Mouse (Mus musculus) heart, postnatal 10 days (tissue): ENCODE measurements around the gene Lamb3. TPM values are rescaled to one million over a fixed set of nuclear protein-coding genes. Genes with fewer than 3 reads are reported as not detected.

Experiments used
- DNase-seq, 2 experiments: peaks; one replicate each; pipeline ENCODE4 v3.0.0; 2021
- intact Hi-C: fragments of 180-260 bp; cut with DNase I; formaldehyde crosslinking; loops from one replicate; pipeline ENCODE4 v1.15.1; 2025
- total RNA-seq, 2 experiments: library from RNA; stranded (reverse); gene quantifications; 2 replicates each; pipeline ENCODE4 v1.2.3; 2021

Lamb3 gene
- total RNA-seq, 2 experiments from 2014 or later = 9.0 to 12.2 TPM

DNA sequence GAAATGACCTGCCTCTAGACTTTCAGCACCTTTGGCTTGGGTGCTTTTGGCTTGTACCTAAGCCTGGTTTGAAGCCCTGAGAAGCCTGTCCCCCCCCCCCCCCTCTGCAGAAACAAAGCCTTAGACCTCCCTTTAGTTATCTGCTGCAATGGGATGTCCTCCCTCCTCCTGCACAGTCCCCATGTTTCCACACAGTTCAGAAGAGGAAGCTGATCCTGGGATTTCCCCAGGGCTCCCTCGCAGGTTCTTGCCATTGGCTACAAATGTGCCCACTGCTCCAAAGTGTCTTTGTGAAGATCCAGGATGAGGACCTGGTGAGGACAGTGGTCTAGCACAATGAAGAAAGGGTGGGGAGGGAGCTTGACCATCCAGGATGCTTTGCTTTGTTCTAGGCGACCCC, 95.6 kb downstream of the Lamb3 start:
- no peak for DNase-seq

DNA sequence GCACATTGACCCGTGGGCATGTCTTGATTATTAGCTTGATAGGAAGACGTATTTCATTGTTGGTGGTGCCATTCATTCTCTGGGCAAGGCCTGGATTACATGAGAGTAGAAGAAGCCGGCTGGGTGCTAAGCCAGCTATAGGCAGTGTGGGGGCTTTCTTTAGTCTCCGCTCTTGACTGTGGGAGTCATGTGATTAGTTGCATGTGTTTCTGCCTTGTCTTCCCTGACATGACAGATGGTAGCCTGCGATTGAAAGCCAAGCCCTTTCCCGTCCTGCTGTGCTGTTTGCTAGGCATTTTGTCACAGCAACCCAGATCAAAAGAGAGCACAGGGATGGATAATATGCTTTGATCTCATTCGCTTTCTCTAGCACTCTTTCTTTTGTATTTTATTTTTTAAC, 97.9 kb downstream of the Lamb3 start:
- DNase-seq = no peak

More for the DNA sequence above, 95.6 kb downstream of the Lamb3 start:
- intact Hi-C loops = no loop called here

DNA sequence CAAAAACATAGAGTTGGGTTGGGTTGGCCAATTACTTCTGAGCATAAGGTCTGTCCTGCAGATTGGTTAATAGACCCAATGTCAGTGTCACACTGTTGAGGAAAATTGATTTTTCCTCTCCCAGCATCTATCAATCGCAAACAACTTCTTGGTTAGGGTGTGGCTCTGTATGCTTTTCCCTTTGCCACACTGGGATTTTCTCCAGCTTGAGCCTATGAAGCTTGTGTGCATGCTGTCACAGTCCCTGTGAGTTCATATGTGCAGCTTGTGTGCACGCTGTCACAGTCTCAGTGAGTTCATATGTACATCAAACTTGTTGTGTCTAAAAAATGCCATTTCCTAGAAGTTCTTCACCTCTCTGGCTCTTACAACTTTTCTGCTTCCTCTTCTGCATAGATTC, 99.3 kb downstream of the Lamb3 start:
- no peak for DNase-seq
- intact Hi-C loops = no loop called here

More for the DNA sequence above, 97.9 kb downstream of the Lamb3 start:
- intact Hi-C loops = no loop called here

DNA sequence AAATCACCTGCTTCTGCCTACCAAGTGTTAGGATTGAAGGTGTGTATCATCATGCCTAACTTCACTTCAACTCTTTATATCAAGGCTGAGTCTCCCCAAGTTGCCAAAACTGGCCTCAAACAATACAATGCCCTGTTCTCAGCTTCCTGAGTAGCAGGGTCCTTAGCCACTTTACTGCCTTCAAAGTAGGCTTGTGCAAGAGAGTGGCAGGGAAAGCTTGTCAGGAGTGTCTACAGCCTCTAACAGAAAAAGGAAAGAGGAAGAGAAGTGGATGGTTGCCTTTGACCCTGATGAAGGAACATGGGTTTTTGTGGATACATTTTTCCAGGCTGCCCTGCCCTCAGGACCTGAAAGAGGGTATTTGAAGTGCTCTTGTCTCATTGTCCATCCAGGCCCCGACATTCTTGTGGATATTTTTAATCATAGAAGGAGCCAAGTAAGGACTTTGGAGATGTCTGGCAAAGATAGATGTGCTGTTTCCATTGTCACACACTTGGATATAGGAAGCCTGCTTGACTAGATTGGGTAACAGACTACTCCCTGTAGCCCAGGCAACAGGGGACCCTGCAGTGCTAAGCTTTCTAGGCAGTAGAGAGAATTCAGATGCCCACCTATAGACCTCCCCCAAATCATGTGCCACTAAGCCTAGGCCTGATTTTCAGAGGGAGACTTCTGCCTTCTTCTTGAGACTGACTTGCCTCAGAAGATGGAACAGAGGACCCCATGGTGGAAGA, 102.5 kb downstream of the Lamb3 start:
- DNase-seq = no peak
- intact Hi-C loops = no loop called here

DNA sequence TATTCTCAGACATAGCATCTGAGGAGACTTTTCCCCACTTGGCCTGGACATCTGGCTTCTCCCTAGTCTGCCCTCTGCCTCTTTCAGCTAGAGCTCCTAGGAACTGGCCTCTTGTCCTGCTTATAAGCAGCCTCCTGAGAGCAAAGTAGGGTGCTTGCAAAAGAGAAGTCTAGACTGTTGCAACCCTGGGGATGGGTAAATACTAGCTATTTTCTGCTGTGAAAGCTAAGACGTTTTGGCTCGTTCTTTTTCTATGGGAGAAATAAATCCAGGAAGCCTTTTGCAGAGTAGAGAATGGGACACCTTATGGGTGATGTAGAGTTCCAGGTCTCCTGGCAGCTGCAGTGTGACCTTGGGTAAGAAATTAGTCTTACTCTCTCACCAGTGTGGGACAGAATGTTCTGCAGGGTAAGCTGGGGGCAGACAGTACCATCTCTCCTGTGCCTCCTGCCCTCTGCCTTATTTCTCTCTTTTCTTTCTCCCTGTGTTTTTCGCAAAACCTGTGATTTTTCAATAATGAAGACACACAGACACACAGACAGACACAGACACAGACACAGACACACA, 103.1 kb downstream of the Lamb3 start:
- DNase-seq = no peak
- intact Hi-C loops = no loop called here

DNA sequence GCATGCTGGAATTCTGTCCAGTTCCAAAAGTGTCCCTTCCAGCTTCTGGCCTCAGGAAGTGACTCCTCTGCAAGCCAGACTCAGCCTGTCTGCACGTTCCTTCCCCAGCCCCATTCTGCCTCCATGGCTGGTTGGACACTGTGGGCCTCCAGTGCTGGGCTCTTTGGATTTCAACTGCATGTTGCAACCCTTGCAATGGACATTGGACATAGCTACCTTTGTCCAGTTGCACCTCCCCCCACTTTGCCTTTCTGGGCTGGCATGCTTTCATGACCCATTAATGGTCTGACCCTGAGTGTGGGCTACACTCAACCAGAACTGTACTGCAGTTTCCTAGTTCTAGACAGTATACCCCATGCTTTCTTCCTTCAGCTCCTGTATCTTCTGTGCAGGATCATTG, 104.1 kb downstream of the Lamb3 start:
- DNase-seq = no peak
- intact Hi-C loops = no loop called here

DNA sequence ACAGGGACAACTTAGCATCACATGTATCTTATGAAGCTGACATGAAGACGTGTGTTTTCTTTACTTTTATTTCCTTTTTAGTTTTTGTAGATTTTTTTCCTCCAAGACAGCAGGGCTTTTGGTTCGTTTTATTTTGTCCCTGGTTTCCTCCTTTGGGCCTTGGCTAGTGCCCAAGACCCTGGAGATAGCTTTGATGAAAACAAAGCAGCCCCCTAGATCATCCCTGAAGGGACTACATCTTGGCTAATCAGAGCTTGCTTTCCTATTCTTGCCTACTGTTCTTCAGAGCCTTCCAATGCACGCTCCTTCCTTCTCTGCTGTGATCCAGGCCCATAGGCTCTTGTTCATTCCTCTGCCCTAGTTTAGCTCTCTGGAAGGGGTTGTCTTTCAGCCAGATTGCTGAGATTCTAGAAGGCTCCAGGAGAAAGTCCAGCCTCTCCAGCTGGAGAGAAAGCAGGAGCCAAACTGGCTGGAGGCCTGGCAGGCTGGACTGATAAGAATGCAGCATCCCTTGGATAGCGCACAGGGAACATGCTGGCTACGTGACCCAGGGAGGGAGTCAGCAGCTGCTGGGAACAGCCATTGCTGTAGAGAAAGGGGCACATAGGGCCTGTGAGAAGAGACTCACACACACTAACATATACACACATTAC, 108.3 kb downstream of the Lamb3 start:
- intact Hi-C loops = loop anchor here (1.0 kb wide), 1 partner anchor 43 kb away; the partner anchor contains the start of gene G0s2
- peak; percentile 93 to 95 for DNase-seq

DNA sequence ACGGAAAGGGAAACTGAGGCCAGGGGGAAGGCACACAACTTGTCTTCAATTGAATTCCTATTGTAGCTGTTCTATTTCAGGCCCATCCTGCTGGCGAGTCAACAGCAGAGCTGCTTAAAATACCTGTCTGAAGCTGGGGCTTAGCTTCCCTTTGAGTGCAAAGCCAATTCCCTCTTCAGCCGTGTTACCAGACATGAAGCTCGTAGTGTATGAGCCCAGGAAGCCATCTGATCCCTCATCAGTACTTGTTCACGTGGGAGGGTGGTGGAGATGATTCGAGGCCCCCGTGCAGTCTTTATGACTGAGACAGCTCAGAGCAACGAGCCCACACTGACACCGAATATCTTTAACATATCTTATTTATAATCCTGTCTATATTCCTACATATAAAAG, 108.9 kb downstream of the Lamb3 start:
- no peak for DNase-seq
- intact Hi-C loops = loop anchor here (1.0 kb wide), 1 partner anchor 43 kb away; the partner anchor contains the start of gene G0s2

DNA sequence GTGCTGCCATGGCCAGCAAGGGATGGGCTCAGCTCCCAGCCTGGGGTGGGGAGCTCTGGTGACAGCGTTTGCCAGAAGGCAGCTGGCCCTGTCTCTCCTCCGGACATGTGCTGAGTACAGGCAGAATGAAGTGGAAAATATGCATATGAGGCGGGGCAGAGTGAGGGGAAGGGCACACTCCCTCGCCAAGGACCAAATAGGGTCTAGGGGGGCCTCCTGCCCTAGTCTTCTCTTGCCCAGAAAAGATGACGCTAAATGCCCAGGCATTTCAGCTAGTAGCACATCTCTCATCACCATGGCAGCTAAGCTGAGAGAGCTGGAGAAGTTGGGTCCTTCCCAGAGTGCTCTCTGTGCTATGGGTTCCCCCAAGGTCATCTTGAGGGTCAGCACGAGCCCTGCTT, 109.7 kb downstream of the Lamb3 start:
- peak; percentile 88 to 92 for DNase-seq
- intact Hi-C loops = no loop called here

DNA sequence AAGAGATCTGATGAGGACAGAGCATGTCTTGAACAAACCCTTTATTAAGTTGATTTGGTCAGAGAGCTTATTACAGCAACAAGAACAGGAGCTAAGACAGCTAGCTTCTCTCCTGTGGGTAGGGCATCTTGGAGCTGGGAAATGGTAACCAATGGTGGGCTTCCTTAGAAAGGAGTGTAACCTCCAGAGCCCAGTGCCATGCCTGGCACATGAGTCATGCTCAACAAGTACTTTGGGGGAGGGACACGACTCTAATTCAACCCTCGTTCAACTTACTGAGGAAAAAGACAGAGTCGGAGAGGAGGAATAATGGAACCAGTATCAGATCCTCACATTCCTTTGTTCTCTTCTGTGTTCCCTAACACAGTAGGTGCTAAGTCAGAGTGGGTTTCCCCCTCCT, 112.2 kb downstream of the Lamb3 start:
- DNase-seq = no peak
- intact Hi-C loops = no loop called here

DNA sequence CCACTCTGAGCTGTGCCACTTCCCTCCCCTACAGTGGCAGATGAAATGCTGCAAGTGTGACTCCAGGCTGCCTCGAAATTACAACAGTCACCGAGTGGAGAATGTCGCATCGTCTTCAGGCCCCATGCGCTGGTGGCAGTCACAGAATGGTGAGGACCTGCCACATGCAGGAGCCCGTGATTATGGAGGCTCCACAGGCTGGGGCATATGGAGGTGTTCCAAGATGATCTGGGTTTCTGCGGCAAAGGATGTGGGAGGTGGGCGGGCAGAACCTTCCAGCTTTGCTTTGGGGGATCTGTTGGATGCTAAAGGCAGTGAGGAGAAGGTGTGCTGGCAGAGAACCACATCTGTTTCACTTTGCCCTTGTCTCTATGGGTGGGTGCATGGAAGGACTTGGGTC, 112.9 kb downstream of the Lamb3 start:
- DNase-seq = no peak
- intact Hi-C loops = no loop called here

DNA sequence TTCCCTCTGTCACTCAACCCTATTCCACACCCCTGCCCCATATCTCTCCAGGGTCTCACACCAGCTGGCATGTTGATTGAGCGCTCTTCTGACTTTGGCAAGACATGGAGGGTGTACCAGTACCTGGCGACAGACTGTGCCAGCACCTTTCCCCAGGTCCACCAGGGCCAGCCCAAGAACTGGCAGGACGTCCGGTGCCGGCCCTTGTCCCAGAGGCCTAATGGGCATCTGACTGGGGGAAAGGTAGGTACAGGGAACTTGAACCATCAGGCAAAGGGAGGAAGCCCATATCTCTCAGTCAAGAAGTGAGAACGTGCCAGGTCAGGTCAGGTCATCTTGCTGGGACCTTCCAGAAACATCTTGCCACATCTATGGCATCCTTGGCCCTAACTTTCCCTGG, 116.2 kb downstream of the Lamb3 start:
- intact Hi-C loops = loop anchor here (1.0 kb wide), 2 partner anchors 68 to 115 kb away; no protein-coding TSS in a partner anchor
- DNase-seq = no peak

DNA sequence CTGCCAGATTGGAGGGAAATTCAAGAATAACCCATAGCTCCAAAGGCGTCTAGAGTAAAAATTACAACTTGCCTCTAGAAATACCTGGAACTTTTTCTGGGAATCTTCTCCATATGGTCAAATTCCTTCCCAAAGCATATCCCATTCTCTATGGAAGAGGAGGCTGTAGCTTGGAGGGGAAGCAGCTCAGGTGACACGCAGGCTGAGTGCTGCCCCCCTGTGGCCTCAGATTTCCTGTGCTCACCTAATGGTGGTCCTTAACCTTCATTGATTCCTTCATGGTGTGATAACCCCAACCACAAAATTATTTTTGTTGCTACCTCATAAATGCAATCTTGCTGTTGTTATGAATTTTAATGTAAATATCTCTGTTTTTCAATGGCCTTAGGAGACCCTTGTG, 116.7 kb downstream of the Lamb3 start:
- peak in 1 of 2 experiments; percentile 67 for DNase-seq
- intact Hi-C loops = loop anchor here (1.0 kb wide), 2 partner anchors 69 to 116 kb away; no protein-coding TSS in a partner anchor

DNA sequence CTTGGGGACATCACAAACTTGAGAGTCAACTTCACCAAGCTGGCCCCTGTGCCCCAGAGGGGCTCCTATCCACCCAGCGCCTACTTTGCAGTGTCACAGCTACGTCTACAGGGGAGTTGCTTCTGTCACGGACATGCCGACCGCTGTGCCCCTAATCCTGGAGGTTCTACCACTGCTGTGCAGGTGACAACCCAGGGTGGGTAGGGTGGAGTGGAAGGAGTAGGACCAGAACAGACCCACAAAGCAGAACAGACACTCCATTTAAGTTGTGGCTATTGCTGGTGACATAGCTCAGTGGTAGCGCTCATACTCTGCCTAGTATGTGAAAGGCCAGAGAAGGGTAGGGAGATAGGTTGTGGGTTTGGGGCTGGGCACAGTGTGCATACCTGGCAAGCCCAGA, 118.4 kb downstream of the Lamb3 start:
- DNase-seq = no peak
- intact Hi-C loops = no loop called here

DNA sequence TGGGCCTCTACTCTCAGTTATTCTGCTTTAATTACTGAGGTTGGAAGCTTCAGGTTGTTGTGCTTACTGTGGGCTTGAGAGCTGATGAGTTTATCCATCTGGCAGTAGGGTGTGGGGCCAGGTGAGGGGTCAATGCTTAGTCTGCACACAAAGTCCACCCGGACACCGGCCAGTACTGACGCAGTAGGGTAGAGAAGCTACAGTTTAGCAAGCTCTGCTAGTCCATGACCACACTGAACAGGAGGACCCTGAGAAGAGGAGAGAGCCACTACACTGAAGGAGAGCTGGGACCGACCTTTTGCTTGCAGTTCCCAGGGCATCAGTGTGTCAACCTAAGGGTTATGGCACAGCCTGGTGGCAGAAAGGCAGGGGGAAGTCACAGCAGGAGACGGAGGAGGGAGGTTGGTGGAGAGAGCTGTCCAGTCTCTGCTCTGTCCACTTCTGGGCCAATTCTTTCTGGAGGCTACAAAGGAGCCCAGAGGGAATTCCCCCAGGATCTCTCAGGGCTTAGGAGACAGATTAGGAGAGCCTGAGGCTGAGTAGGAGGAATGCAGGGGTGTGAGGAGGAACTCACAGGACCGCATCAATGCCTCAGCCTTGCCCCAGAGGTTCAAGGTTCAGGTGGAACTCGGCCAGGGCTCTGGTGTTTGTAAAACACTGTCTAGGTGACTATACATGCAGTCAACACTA, 119.1 kb downstream of the Lamb3 start:
- intact Hi-C loops = no loop called here
- peak in 1 of 2 experiments; percentile 61 for DNase-seq

DNA sequence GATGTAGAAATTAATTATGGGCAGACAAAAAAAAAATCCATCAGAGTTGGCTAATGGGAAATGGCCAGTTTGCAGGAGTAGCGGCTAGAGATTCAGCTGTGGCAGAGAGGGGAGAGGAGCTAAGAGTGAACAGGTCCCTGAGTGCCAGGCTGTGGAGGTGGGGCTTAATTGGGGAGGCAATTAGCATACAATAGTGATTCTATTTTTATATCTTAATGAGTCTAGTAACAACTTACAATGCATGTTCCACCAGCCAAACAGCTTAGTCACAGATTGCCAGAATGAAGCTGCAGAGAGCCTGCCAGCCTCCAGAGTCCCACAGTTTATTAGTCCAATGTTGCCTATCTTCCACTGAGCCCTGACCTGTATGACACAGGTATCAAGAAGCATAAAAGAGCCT, 119.7 kb downstream of the Lamb3 start:
- intact Hi-C loops = no loop called here
- no peak for DNase-seq

DNA sequence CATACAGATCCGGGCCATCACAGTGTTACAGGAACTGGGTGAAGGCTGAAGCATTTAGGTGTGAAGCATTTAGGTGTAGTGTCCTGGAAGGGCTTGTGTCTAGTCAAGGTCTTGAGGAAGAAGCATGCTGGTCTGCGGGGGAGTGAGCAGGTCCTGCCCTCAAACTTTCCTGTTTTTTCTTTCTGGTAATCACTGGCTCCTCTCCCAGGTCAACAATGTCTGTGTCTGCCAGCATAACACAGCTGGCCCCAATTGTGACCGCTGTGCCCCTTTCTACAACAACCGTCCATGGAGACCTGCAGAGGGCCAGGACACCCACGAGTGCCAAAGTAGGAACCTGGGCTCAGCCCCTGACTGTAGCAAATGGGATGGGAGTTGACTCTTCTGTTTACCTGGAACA, 120.2 kb downstream of the Lamb3 start:
- no peak for DNase-seq
- intact Hi-C loops = no loop called here

DNA sequence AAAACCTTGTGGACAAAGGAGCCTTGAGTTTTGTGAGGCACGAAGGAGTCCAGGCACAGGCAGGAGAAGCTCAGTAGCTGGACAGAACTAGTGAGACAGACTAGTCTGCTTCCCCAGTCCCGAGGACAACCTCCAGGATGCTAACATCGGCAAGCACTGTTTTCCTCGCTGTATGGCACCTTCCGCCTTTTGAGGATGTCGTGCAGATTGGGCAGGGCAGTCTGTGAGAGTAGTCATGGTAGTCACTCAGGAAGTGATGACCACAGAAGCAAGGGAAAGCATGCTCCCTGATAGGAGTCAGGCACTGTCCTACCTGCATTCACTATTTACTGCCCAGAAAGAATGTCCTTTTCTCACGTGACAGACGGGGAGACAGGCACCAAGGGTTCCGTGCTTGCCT, 122.1 kb downstream of the Lamb3 start:
- intact Hi-C loops = no loop called here

DNA sequence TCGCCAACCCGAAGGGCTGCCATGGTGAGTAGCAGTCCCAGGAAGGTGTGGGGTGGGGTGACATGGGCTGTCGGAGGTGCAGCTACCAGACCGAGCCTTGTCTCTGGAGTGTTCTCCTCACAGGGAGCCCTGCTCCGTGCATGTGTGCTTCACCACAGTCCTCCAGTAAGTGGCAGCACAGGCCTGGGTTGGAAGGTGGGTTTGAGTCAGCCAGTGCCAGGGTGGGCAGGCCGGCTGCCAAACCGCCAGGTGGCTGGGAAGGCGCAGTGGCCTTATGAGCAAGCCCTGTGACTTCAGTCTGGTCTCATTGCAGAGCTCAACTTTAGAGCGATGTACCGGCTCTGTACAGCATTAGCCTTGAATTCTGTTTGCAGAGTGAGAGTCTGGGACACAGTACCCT, 122.7 kb downstream of the Lamb3 start:
- DNase-seq = peak; percentile 91 to 93
- intact Hi-C loops = loop anchor here (1.0 to 2.0 kb wide), 2 partner anchors 34 to 47 kb away; no protein-coding TSS in a partner anchor

More for the DNA sequence above, 122.1 kb downstream of the Lamb3 start:
- DNase-seq = no peak

DNA sequence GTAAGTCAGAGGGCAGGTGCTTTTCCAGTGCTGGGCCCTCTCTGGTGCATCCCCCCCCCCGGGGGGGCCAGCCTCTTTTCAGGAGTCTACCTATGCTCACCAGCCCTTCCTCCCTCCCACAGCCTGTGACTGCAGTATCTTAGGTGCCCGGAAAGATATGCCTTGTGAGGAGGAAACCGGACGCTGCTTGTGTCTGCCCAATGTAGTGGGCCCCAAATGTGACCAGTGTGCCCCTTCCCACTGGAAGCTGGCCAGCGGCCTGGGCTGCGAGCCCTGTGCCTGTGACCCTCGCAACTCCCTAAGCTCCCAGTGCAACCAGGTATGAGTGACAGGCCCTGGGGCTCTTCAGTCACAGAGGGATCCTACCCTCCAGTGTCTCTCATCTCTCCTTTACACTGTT, 123.1 kb downstream of the Lamb3 start:
- DNase-seq = no peak
- intact Hi-C loops = loop anchor here (1.0 to 2.0 kb wide), 2 partner anchors 34 to 46 kb away; no protein-coding TSS in a partner anchor

DNA sequence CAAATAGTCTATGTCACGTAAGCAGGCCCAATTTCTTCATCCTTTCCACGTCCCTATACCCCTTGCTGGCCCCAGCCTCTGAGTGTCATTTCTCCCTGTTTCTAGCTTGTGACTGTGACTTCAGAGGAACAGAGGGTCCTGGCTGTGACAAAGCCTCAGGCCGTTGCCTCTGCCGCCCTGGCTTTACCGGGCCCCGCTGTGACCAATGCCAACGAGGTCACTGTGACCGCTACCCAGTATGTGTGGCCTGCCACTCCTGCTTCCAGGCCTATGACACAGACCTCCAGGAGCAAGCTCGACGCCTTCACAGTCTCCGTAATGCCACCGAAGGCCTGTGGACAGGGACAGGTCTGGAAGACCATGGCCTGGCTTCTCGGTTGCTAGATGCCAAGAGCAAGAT, 124.5 kb downstream of the Lamb3 start:
- intact Hi-C loops = no loop called here
- DNase-seq = peak; percentile 56 to 57
